Mouse (Mus musculus): ENCODE data around the gene Ppp1r35. TPM values are rescaled to one million over a fixed set of nuclear protein-coding genes. Genes with fewer than 3 reads are reported as not detected.
"Not testable (repeated sequence)": the region's sequence is repeated elsewhere in the genome, so short reads cannot be mapped to it uniquely, and the experiment has no call there.

Gene Ppp1r35
- polyA plus RNA-seq, 1 experiment from 2014 or later = 39.9 TPM

DNA sequence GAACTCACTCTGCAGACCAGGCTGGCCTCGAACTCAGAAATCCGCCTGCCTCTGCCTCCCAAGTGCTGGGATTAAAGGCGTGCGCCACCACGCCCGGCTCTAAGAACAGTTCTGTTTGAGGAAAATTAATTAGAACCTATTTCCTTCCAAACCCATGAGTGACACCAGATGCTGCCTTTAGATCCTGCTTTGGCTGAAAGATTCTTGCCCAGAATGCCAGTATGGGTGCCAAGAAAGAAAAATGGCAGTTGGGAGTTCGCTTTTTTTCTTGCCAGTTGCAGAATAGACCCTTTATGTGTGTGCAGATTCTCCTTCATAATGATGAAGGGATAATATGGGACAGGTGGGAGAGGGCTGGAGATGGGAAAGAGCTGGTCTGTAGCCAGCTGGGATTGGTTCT lies 34.5 kb upstream of the Ppp1r35 start:
- Histone ChIP-seq H3K9ac (no peak overlapping the region), H3K36me3 (no peaks in the 10 kb centered on the region), H3K9me3 (replicated peaks) (no peaks in the 10 kb centered on the region), H3K27me3 (no peaks in the 10 kb centered on the region), H3K4me1 (peaks cover 54% of the 10 kb centered on the region), H3K4me3 (replicated peaks) (no peak overlapping the region), H3K27ac (replicated peaks) (no peak overlapping the region), H3K4me2 (replicated peaks) (no peak overlapping the region)
- no peak for ATAC-seq (ENCODE audit: insufficient number of reproducible peaks, low FRiP score, low TSS enrichment, low read depth)
- WGBS = 62% methylated on average over 7 of the region's 7 CpGs

DNA sequence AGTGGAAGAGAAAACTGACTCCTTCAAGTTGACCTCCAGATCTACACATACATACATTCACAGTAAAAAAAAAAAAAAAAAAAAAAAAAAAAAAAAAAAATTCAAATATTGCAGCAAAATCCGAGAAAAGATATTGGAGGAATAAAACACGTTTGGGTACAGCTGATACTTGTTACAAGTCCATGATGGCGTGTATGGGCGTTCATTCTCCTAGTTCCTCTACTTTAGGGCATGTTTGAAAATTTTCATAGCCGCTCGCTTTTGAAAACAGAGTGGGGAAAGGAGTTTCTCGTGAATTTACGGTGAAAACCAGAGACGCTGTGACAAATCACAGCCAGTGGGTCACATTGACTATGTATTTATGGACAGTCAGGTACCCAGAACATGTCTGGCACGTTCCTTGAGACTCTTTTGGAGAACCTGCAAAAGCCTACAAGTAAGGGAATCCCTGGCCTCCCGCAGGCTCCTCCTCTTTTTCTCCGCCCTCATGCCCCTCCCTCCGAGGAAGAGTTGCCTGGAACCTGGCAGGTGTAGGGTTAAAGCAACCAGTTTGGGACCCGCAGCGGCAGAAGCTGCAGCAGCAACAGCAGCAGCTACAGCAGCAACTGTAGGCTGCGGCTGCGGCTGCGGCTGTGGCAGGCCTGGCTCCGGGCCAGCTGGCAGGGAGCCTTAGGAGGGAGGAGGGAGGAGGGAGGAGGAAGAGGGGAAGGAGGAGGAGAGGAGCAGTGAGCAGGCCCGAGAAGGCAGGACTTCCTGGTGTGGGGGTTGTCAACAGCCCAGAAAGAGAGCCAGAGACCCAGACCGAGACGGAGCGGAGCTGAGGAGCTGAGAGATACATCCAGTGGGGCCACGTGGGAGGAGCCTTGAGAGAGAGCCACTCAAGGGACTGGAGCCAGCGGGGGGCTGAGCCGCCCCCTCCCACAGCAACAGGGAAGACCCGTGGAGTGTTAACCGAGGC lies 33.2 kb upstream of the Ppp1r35 start, which contains the start of gene Tsc22d4:
Tsc22d4 (plus strand) TSS at position 517 of the 958 bp plus-strand sequence.
- 2% methylated on average over 28 of the region's 28 CpGs for WGBS
- no peaks in the 10 kb centered on the region for H3K27me3 ChIP-seq
- peak within 1 kb of the TSS; percentile 95 for H3K4me2 ChIP-seq (replicated peaks)
- H3K4me3 ChIP-seq (replicated peaks) = peak within 1 kb of the TSS; percentile 72
- no peaks in the 10 kb centered on the region for H3K9me3 ChIP-seq (replicated peaks)
- H3K36me3 ChIP-seq = 0 out of 2 replicates have a peak, but pooled peaks cover 5% of the 10 kb centered on the region
- H3K27ac ChIP-seq (replicated peaks) = peak within 1 kb of the TSS; percentile 97
- peak; percentile 91 for ATAC-seq (ENCODE audit: insufficient number of reproducible peaks, low FRiP score, low TSS enrichment, low read depth)
- peak within 1 kb of the TSS; percentile 86 for H3K9ac ChIP-seq
- H3K4me1 ChIP-seq = peaks cover 45% of the 10 kb centered on the region

DNA sequence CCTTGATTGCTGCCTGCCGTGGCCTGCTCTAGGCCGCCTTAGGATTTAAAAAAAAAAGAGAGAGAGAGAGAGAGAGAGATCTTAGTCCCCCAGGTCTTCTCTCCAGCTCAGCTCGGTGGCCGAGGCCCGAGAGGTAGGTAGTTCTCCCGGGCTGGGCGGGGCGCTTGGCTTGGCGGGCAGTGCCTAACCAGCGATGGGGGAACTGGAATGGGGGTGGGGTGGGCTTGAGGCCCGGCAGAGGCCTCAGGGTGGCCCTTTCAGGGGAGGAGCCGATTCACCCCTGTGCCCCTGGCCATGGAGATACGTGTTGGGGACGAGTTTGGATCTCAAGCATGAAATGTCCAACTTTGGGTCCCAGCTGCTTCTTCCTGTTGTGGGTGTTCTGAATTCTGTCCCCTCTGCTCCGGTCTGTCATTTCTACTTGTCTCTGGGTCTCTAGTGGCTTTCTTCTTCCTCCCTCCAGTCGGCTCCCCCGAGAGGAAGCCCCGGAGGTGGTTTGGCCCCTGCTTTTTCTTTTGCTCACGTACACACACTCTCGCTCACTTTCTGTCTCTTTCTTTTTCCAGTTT lies 32.3 kb upstream of the Ppp1r35 start:
- WGBS = under 1% methylated on average over 20 of the region's 20 CpGs
- ATAC-seq (ENCODE audit: insufficient number of reproducible peaks, low FRiP score, low TSS enrichment, low read depth) = peak; percentile 20; the same call in 1 of the 2 replicates

DNA sequence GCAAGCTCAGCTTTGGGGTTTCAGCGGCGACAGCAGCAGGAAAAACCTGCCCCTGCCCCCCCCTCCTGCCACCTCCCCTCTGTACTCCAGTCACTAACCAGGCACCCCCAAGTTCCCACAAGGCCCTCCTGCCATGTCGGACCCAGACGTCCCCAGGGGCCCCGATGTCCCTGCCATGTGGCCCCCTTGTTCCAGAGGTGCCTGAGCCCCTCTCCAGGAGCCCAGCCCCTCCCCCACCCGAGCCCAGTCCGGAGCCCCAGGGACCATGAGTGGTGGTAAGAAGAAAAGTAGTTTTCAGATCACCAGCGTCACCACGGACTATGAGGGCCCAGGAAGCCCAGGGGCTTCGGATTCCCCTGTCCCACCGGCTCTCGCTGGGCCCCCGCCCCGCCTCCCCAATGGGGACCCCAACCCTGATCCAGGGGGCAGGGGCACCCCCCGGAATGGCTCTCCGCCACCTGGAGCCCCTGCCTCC lies 31.8 kb upstream of the Ppp1r35 start:
- Histone ChIP-seq H3K9me3 (replicated peaks) (no peaks in the 10 kb centered on the region), H3K27ac (replicated peaks) (peak overlapping the region; percentile 97), H3K9ac (peak overlapping the region; percentile 86), H3K4me1 (peaks cover 37% of the 10 kb centered on the region), H3K36me3 (peaks cover 19% of the 10 kb centered on the region), H3K4me2 (replicated peaks) (peak overlapping the region; percentile 95), H3K4me3 (replicated peaks) (peak overlapping the region; percentile 72), H3K27me3 (no peaks in the 10 kb centered on the region)
- no peak for ATAC-seq (ENCODE audit: insufficient number of reproducible peaks, low FRiP score, low TSS enrichment, low read depth)
- WGBS = 1% methylated on average over 16 of the region's 16 CpGs

More for the DNA sequence above, 32.3 kb upstream of the Ppp1r35 start:
- Histone ChIP-seq H3K9me3 (replicated peaks) (no peaks in the 10 kb centered on the region), H3K4me2 (replicated peaks) (peak overlapping the region; percentile 95), H3K36me3 (peaks cover 14% of the 10 kb centered on the region), H3K9ac (peak overlapping the region; percentile 86), H3K4me1 (peaks cover 42% of the 10 kb centered on the region), H3K27ac (replicated peaks) (peak overlapping the region; percentile 97), H3K27me3 (no peaks in the 10 kb centered on the region), H3K4me3 (replicated peaks) (peak overlapping the region; percentile 72)

DNA sequence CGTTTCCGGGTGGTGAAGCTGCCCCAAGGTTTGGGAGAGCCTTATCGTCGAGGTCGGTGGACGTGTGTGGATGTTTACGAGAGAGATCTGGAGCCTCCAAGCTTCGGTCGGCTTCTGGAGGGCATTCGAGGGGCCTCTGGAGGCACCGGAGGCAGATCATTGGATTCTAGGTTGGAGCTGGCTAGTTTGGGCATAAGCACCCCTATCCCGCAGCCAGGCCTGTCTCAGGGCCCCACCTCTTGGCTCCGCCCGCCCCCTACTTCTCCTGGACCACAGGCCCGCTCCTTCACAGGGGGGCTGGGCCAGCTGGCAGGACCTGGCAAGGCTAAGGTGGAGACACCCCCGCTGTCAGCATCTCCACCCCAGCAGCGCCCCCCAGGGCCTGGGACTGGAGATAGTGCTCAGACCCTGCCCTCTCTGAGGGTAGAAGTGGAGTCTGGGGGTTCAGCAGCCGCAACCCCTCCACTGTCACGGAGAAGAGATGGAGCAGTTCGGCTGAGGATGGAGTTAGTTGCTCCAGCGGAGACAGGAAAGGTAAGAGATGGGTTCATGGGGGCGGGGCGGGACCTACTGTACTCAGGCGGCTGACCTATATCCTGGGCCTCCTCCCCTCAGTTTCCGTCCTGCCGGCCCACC lies 31.2 kb upstream of the Ppp1r35 start:
- peaks cover 35% of the 10 kb centered on the region for H3K4me1 ChIP-seq
- no peaks in the 10 kb centered on the region for H3K9me3 ChIP-seq (replicated peaks)
- H3K36me3 ChIP-seq = peaks cover 24% of the 10 kb centered on the region
- ATAC-seq (ENCODE audit: insufficient number of reproducible peaks, low FRiP score, low TSS enrichment, low read depth) = peak; percentile 9; the same call in 1 of the 2 replicates
- H3K9ac ChIP-seq = peak overlapping the region; percentile 86
- H3K27me3 ChIP-seq = no peaks in the 10 kb centered on the region
- H3K4me2 ChIP-seq (replicated peaks) = peak overlapping the region; percentile 95
- 3% methylated on average over 26 of the region's 26 CpGs for WGBS
- peak overlapping the region; percentile 72 for H3K4me3 ChIP-seq (replicated peaks)
- peak overlapping the region; percentile 97 for H3K27ac ChIP-seq (replicated peaks)

DNA sequence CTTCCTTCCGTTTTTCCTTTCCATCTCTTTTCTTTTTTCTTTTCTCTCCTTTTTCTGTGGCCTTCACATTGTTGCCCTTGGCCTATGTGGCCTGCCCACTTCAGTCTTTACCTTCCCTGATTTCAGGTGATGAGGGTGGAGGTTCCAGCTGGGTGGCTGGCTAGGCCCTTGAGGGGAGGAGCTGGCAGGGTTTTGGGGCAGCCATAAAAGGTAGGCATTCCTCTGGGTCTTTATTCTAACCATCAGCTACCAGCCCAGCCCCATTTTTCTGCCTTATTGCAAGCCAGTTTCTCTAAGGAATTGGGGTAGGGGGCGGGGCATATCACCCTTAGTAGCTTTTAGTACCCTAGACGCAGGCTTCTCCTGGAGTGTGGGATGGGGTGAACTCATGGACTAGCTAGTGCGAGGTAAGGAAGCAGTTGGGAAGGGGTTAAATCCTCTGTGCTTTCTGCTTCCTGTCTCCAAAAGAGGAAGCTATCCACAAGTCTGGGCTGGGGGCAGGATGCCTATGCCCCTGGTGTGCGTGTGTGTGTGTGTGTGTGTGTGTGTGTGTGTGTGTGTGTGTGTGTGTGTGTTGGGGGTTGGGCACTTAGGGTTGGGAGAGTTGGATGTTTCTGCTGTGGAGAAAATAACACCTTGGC lies 30.4 kb upstream of the Ppp1r35 start:
- 22% methylated on average over 5 of the region's 5 CpGs for WGBS
- Histone ChIP-seq H3K9me3 (replicated peaks) (no peaks in the 10 kb centered on the region), H3K4me3 (replicated peaks) (peak overlapping the region; percentile 72), H3K27me3 (no peaks in the 10 kb centered on the region), H3K4me2 (replicated peaks) (peak overlapping the region; percentile 95), H3K4me1 (peaks cover 40% of the 10 kb centered on the region), H3K27ac (replicated peaks) (peak overlapping the region; percentile 97; the same call in 1 of the 2 replicates), H3K36me3 (peaks cover 32% of the 10 kb centered on the region), H3K9ac (0 out of 2 replicates have a peak overlapping the region, but pooled peaks have one; percentile 9)
- ATAC-seq (ENCODE audit: insufficient number of reproducible peaks, low FRiP score, low TSS enrichment, low read depth) = no peak

DNA sequence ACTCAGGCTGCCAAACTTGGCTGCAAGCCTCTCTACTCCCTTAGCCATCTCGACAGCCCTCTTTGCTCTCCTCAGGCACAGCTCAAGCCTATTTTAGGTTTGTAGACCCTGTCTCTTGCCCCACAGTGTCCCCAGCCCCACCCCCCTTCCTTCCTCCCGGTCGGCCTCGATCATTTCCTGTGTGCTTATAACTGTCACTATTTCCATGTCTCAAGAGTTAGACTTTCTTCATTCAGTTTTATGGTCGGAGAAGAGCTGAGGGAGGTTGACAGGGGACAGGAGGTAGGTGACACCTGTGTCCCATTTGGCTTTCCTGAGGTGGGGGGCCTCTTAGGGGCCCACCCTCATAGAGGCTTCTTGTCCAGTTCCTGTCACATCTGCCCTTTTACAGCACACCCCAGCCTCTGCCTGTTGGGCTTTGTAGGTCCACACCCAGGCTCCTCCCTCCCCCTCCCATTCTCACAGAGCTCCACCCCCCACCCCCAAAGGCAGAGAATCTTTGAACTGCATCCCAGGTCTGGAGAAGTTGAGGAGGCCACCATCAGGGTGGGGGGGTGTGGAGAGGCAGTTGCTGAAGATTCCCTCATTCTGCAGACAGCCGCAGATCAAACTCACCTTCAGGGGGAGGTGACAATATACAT lies 29.3 kb upstream of the Ppp1r35 start:
- H3K4me2 ChIP-seq (replicated peaks) = peak overlapping the region; percentile 95
- no peak overlapping the region for H3K9ac ChIP-seq
- peaks cover 40% of the 10 kb centered on the region for H3K4me1 ChIP-seq
- WGBS = 39% methylated on average over 6 of the region's 6 CpGs
- H3K27me3 ChIP-seq = no peaks in the 10 kb centered on the region
- no peak for ATAC-seq (ENCODE audit: insufficient number of reproducible peaks, low FRiP score, low TSS enrichment, low read depth)
- peak overlapping the region; percentile 97 for H3K27ac ChIP-seq (replicated peaks)
- no peaks in the 10 kb centered on the region for H3K9me3 ChIP-seq (replicated peaks)
- H3K4me3 ChIP-seq (replicated peaks) = peak overlapping the region; percentile 72; the same call in 1 of the 2 replicates
- peaks cover 41% of the 10 kb centered on the region for H3K36me3 ChIP-seq

DNA sequence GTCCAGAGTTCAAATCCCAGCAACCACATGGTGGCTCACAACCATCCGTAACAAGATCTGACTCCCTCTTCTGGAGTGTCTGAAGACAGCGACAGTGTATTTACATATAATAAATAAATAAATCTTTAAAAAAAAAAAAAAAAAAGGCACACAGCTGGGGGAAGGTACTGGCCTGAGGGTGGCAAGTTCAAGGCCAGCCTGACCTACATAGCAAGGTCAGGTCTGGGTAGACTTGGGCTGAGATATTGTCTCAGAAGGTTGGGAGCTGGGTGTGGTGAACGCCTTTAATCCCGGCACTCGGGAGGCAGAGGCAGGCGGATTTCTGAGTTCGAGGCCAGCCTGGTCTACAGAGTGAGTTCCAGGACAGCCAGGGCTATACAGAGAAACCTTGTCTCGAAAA lies 28.4 kb upstream of the Ppp1r35 start:
- ATAC-seq (ENCODE audit: insufficient number of reproducible peaks, low FRiP score, low TSS enrichment, low read depth); H3K4me3 ChIP-seq (replicated peaks); H3K27me3 ChIP-seq; H3K9ac ChIP-seq; H3K9me3 ChIP-seq (replicated peaks); H3K4me2 ChIP-seq (replicated peaks); H3K27ac ChIP-seq (replicated peaks): not testable (repeated sequence)
- Histone ChIP-seq H3K36me3 (peaks cover 43% of the 10 kb centered on the region), H3K4me1 (peaks cover 38% of the 10 kb centered on the region)
- WGBS = 92% methylated on average over 6 of the region's 8 CpGs

DNA sequence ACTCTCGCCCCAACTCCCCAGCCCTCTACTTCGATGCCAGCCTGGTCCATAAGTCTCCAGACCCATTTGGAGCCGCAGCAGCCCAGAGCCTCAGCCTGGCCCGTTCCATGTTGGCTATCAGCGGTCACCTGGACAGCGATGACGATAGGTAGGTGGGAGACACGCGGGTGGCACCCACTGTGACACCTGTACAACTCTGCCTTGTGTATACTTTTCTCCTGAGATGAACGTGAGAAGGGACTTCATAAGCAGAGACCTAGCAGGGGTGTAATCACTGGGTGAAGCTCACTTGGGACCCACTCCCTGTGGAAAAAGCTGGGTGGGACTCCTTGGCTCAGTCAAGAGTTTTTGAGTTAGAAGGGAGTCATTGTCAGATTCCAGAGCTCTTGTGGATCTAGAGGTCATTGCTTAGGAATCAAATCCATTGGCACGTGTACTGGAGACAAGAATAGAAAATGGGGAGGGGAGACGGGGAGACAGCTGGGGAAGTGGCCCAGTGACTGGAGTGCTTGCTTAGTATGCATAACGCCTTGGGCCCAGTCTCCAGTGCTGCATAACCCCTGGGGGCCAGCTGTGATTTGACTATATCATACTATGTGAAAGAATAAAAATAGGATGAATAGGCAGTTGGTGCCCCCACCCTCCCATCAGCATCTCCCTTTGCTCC lies 27.3 kb upstream of the Ppp1r35 start:
- Histone ChIP-seq H3K36me3 (peaks cover 54% of the 10 kb centered on the region), H3K27me3 (no peaks in the 10 kb centered on the region), H3K9ac (no peak overlapping the region), H3K9me3 (replicated peaks) (no peaks in the 10 kb centered on the region), H3K4me2 (replicated peaks) (no peak overlapping the region), H3K4me3 (replicated peaks) (no peak overlapping the region), H3K4me1 (peaks cover 40% of the 10 kb centered on the region), H3K27ac (replicated peaks) (no peak overlapping the region)
- ATAC-seq (ENCODE audit: insufficient number of reproducible peaks, low FRiP score, low TSS enrichment, low read depth) = no peak
- WGBS = 91% methylated on average over 13 of the region's 13 CpGs

DNA sequence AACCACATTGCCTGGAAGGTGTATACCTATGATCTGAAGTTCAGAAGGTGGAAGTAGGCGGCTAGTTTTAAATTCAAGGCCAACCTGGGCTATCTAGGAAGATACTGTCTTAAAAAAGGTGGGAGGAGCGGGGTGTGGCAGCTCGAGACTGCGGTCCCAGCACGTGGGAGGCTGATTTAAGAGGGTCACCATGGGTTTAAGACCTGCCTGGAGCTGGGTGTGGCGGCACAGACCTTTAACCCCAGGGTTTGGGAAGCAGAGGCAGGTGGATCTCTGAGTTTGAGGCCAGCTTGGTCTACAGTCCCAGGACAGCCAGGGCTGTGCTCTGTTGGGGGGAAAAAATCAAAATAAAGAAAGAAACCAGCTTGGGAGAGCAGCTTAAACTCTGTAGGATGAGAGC lies 26.7 kb upstream of the Ppp1r35 start:
- no peaks in the 10 kb centered on the region for H3K27me3 ChIP-seq
- 83% methylated on average over 6 of the region's 6 CpGs for WGBS
- no peak for ATAC-seq (ENCODE audit: insufficient number of reproducible peaks, low FRiP score, low TSS enrichment, low read depth)
- H3K9me3 ChIP-seq (replicated peaks) = no peaks in the 10 kb centered on the region
- peaks cover 40% of the 10 kb centered on the region for H3K4me1 ChIP-seq
- H3K27ac ChIP-seq (replicated peaks) = no peak overlapping the region
- no peak overlapping the region for H3K9ac ChIP-seq
- no peak overlapping the region for H3K4me3 ChIP-seq (replicated peaks)
- peaks cover 61% of the 10 kb centered on the region for H3K36me3 ChIP-seq
- no peak overlapping the region for H3K4me2 ChIP-seq (replicated peaks)
